Mouse (Mus musculus) kidney, postnatal 14 days (tissue): ENCODE measurements around the gene Mid1.
"Not testable (repeated sequence)": the region's sequence is repeated elsewhere in the genome, so short reads cannot be mapped to it uniquely, and the experiment has no call there.

ENCODE experiments used
- DNase-seq: peaks from one replicate; pipeline ENCODE4 v3.0.0; 2022; ENCODE audit warnings: mixed read lengths

Gene Mid1

DNA sequence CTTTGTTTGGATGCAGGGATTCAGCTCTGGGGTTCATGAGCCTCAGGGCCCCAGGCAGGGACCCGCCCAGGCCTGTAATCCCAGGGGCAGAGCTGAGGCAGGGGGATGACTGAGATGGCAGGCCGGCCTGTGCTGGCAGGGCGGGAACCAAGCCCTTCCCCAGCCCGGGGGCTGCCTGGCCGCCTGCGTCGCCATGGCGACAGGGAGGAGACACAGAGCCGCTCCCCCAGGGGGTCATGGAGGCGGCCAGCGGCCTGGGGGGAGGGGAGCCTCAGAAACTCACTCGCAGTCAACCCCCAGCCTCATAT is 316.3 kb downstream of the Mid1 start:
- not testable (repeated sequence) for DNase-seq

GRCm38 (mm10) chrX:170002510-170003197 is 317.7 kb downstream of the Mid1 start:
- DNase-seq = not testable (repeated sequence)

GRCm38 (mm10) chrX:170003536-170003935 is 318.5 kb downstream of the Mid1 start:
- DNase-seq = not testable (repeated sequence)

DNA sequence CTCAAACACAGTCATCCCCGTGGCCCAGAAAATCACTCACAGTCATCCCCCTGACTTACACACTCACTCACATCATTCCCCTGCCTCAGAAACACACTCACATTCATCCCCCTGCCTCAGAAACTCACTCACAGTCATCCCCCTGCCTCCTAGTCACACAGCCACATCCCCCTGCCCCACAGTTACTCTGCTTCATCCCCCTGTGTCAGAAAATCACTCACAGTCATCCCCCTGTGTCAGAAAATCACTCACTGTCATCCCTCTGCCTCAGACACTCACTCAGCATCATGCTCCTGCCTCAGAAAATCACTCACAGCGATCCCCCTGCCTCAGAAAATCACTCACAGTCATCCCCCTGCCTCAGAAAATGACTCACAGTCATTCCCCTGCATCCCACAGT is 319.2 kb downstream of the Mid1 start:
- not testable (repeated sequence) for DNase-seq

DNA sequence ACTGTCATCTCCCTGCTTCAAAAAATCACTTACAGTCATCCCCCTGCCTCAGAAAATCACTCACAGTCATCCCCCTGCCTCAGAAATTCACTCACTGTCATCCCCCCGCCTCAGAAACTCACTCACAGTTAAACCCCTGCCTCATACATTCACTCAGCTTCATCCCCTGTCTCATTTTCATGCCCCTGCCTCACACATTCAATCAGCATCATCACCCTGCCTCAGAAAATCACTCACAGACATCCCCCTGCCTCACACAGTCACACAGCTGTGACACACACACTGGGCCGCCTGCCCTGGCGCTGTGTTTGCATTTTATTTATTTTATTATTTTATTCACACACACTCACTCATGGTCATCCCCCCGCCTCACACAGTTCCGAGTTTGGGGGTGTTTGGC is 319.8 kb downstream of the Mid1 start:
- DNase-seq = not testable (repeated sequence)

DNA sequence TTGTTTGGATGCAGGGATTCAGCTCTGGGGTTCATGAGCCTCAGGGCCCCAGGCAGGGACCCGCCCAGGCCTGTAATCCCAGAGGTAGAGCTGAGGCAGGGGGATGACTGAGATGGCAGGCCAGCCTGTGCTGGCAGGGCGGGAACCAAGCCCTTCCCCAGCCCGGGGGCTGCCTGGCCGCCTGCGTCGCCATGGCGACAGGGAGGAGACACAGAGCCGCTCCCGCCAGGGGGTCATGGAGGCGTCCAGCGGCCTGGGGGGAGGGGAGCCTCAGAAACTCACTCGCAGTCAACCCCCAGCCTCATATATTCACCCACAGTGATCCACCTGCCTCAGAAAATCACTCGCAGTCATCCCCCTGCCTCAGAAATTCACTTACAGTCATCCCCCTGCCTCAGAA is 320.2 kb downstream of the Mid1 start:
- DNase-seq = not testable (repeated sequence)

DNA sequence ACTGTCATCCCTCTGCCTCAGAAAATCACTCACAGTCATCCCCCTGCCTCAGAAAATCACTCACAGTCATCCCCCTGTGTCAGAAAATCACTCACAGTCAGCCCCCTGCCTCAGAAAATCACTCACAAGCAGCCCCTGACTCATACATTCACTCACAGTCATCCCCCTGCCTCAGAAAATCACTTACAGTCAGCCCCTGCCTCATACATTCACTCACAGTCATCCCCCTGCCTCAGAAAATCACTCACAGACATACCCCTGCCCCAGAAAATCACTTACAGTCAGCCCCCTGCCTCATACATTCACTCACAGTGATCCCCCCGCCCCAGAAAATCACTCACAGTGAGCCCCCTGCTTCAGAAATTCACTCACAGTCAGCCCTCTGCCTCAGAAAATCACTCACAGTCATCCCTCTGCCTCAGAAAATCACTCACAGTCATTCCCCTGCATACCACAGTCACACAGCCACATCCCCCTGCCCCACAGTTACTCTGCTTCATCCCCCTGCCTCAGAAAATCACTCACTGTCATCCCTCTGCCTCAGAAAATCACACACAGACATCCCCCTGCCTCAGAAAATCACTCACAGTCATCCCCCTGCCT is 320.8 kb downstream of the Mid1 start:
- not testable (repeated sequence) for DNase-seq

GRCm38 (mm10) chrX:170006694-170007247 is 321.8 kb downstream of the Mid1 start:
- not testable (repeated sequence) for DNase-seq

DNA sequence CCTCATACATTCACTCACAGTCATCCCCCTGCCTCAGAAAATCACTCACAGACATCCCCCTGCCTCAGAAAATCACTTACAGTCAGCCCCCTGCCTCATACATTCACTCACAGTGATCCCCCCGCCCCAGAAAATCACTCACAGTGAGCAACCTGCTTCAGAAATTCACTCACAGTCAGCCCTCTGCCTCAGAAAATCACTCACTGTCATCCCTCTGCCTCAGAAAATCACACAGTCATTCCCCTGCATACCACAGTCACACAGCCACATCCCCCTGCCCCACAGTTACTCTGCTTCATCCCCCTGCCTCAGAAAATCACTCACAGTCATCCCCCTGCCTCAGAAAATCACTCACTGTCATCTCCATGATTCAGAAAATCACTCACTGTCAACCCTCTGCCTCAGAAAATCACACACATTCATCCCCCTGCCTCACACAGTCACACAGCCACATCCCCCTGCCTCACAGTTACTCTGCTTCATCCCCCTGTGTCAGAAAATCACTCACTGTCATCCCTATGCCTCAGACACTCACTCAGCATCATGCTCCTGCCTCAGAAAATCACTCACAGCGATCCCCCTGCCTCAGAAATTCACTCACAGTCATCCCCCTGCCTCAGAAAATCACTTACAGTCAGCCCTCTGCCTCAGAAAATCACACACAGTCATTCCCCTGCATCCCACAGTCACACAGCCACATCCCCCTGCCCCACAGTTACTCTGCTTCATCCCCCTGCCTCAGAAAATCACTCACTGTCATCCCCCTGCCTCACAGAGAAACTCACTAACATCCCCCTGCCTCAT is 322.6 kb downstream of the Mid1 start:
- DNase-seq = not testable (repeated sequence)

DNA sequence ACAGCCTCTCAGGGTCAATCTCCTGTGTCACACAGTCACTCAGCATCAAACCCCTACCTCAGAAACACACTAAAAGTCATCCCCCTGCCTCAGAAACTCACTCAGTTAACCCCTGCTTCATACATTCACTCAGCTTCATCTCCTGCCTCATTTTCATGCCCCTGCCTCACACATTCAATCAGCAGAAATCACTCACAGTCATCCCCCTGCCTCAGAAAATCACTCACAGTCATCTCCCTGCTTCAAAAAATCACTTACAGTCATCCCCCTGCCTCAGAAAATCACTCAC is 323.1 kb downstream of the Mid1 start:
- DNase-seq = not testable (repeated sequence)

- DNase-seq = not testable (repeated sequence)
These were observed 323.6 kb downstream of the Mid1 start for GRCm38 (mm10) chrX:170008584-170008983.

GRCm38 (mm10) chrX:170009016-170009750 is 324.2 kb downstream of the Mid1 start, which contains the start of gene Gm21887:
Gene Gm21887, plus strand, starts transcription at chrX:170009659.
- peak; percentile 100 for DNase-seq

GRCm38 (mm10) chrX:170009801-170010221 is 324.8 kb downstream of the Mid1 start:
- DNase-seq = peak; percentile 100

DNA sequence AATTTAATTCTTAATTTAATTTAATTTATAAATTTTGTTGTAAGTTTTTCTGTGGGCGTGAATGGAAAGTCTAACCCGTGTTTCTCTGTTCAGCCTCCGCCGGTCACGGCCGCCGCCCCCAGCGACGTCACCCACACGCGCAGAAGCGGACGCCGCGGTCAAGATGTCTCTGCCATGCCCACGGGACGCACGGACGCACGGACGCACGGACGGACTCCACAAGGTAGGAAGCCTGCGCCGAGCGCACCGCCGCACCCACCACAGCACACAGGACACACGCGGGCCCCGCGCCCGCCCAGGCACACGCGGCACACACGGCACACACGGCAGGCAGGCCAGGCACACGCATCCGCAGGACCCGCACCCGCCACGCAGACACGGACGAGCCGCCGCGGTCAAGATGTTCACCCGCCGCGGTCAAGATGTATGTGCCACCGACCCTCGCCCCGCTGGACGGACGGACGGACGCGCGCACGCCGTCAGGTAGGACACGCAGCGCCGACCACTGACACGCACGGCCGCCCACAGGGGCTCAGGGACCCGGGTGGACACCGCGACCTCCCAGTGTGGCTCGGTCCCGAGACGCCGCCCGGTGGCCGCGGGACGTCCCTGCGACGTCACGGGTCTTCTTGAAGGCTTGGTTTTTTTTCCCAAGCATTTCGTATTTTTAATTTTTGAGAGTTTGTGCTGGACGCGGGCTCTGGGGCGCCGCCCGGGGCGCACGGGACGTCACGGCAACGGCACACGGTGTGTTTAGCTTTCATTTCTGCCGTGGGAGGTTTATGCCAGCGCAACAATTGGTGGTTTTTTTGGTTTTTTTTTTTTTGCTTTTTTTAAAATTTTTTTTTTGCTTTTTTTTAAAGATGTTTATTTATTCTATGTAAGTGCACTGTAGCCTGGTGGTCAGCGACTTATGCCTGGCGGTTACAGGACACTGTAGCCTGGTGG is 325.9 kb downstream of the Mid1 start:
- DNase-seq = peak; percentile 76

- not testable (repeated sequence) for DNase-seq
These were observed 326.5 kb downstream of the Mid1 start for GRCm38 (mm10) chrX:170011529-170011879.

DNA sequence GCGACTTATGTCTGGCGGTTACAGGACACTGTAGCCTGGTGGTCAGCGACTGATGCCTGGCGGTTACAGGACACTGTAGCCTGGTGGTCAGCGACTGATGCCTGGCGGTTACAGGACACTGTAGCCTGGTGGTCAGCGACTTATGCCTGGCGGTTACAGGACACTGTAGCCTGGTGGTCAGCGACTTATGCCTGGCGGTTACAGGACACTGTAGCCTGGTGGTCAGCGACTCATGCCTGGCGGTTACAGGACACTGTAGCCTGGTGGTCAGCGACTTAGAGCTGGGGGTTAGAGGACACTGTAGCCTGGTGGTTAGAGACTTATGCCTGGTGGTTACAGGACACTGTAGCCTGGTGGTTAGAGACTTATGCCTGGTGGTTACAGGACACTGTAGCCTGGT is 328.4 kb downstream of the Mid1 start:
- DNase-seq = not testable (repeated sequence)

DNA sequence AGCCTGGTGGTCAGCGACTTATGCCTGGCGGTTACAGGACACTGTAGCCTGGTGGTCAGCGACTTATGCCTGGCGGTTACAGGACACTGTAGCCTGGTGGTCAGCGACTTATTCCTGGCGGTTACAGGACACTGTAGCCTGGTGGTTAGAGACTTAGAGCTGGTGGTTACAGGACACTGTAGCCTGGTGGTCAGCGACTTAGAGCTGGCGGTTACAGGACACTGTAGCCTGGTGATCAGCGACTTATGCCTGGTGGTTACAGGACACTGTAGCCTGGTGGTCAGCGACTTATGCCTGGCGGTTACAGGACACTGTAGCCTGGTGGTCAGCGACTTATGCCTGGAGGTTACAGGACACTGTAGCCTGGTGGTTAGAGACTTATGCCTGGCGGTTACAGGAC is 329.0 kb downstream of the Mid1 start:
- not testable (repeated sequence) for DNase-seq

DNA sequence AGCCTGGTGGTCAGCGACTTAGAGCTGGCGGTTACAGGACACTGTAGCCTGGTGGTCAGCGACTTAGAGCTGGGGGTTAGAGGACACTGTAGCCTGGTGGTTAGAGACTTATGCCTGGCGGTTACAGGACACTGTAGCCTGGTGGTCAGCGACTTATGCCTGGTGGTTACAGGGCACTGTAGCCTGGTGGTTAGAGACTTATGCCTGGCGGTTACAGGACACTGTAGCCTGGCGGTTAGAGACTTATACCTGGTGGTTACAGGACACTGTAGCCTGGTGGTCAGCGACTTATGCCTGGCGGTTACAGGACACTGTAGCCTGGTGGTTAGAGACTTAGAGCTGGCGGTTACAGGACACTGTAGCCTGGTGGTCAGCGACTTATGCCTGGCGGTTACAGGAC is 330.9 kb downstream of the Mid1 start:
- DNase-seq = not testable (repeated sequence)

DNA sequence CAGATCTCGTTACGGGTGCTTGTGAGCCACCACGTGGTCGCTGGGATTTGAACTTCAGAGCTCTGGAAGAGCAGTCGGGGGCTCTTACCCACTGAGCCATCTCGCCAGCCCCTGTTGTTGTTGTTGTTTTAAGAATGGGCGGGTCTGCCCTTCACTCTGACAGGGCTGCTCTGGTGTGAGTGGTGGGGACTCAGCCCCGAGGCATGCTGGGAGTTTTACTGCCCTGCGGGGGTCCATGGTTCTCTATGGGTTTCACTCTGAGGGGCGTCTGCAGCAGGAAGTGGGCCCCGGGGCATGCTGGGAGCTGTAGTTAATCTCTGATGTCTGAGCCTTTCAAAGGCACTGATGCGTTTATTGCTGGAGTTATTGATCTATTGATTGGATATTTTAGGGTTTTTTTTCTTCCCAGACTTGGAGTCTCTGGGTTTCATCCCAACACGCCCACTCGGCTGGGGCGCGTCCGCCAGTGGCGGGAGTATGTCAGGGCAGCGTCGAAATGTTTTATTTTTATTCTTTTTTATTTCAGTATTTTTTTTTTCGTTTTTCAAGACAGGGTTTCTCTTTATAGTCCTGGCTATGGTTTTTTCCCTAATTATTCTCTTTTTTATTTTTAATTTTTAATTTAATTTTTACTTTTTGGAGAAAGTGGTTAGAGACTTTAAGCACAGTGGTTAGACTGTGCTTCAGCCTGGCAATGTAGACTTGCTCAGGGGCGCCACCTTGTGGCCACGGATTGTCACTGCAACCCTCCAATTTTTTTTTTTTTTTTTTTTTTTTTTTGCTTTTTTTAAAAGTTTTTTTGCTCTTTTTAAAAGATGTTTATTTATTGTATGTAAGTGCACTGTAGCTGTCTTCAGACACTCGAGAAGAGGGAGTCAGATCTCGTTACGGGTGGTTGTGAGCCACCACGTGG is 332.6 kb downstream of the Mid1 start:
- peak; percentile 94 for DNase-seq

GRCm38 (mm10) chrX:170018571-170019218 is 333.7 kb downstream of the Mid1 start:
- DNase-seq = peak; percentile 81
